Mouse (Mus musculus): ENCODE data around the gene Rsad2.
"Not testable (repeated sequence)": the region's sequence is repeated elsewhere in the genome, so short reads cannot be mapped to it uniquely, and the experiment has no call there.

Gene Rsad2

GRCm38 (mm10) chr12:26456028-26456698, at the start of gene Rsad2:
TSS of gene Rsad2 (minus strand) at chr12:26456452.
- DNase-seq = peak; percentile 91

- DNase-seq = no peak
Observed at GRCm38 (mm10) chr12:26501042-26501441, 44.8 kb upstream of the Rsad2 start.

- no peak for DNase-seq
Observed at GRCm38 (mm10) chr12:26489942-26490341, 33.7 kb upstream of the Rsad2 start.

- no peak for DNase-seq
Observed at GRCm38 (mm10) chr12:26488617-26489274, 32.5 kb upstream of the Rsad2 start.

GRCm38 (mm10) chr12:26487874-26488616, 31.8 kb upstream of the Rsad2 start:
- peak; percentile 42 to 53 for DNase-seq

GRCm38 (mm10) chr12:26485738-26486580, 29.7 kb upstream of the Rsad2 start:
- DNase-seq = not testable (repeated sequence)

GRCm38 (mm10) chr12:26478196-26479004, 22.1 kb upstream of the Rsad2 start:
- no peak for DNase-seq

- no peak for DNase-seq
Observed at GRCm38 (mm10) chr12:26477198-26477597, 20.9 kb upstream of the Rsad2 start.

GRCm38 (mm10) chr12:26473746-26474145, 17.5 kb upstream of the Rsad2 start:
- no peak for DNase-seq

- DNase-seq = no peak
Observed at GRCm38 (mm10) chr12:26472770-26473481, 16.7 kb upstream of the Rsad2 start.

GRCm38 (mm10) chr12:26471376-26471775, 15.1 kb upstream of the Rsad2 start:
- DNase-seq = no peak

- no peak for DNase-seq
Observed at GRCm38 (mm10) chr12:26470042-26470409, 13.8 kb upstream of the Rsad2 start.

GRCm38 (mm10) chr12:26469098-26470041, 13.1 kb upstream of the Rsad2 start, which contains the start of gene Cmpk2:
TSS of gene Cmpk2 (plus strand) at chr12:26469204.
- peak; percentile 92 to 94 for DNase-seq

GRCm38 (mm10) chr12:26465600-26465999, 9.3 kb upstream of the Rsad2 start:
- no peak for DNase-seq

- DNase-seq = no peak
Observed at GRCm38 (mm10) chr12:26460091-26460490, 3.8 kb upstream of the Rsad2 start.

GRCm38 (mm10) chr12:26454682-26455081, 1.6 kb downstream of the Rsad2 start:
- no peak for DNase-seq

GRCm38 (mm10) chr12:26452951-26453350, 3.3 kb downstream of the Rsad2 start:
- no peak for DNase-seq

- no peak for DNase-seq
Observed at GRCm38 (mm10) chr12:26451150-26451549, 5.1 kb downstream of the Rsad2 start.

GRCm38 (mm10) chr12:26449483-26449882, 6.8 kb downstream of the Rsad2 start:
- DNase-seq = no peak
